Mouse (Mus musculus) MEL (cell line): ENCODE data around the gene Ncln. TPM values are rescaled to one million over a fixed set of nuclear protein-coding genes. Genes with fewer than 3 reads are reported as not detected.
A peak's percentile ranks its signal among the peaks of the same experiment; 100 is the strongest.

ENCODE experiments used
- DNase-seq: peaks from one replicate; pipeline ENCODE4 v3.0.0; 2011; ENCODE audit warnings: low read depth, low spot score
- H3K27ac ChIP-seq: 2 replicates; pipeline ENCODE4 v1.5.1; 2012; ENCODE audit warnings: low read depth, mild to moderate bottlenecking, control low read depth, low read length, moderate library complexity; ENCODE audit not compliant: control insufficient read depth
- H3K27me3 ChIP-seq, 2 experiments: fragments of 150-350 bp in 1 of 2; sonication (generic) in 1 of 2; 2 replicates each; pipeline ENCODE4 v1.6.1; 2012; ENCODE audit warnings: low read length in 2 of 2, mild to moderate bottlenecking in 2 of 2, improper control_type of control experiment in 1 of 2, moderate library complexity in 1 of 2; ENCODE audit not compliant: insufficient read depth in 2 of 2, control insufficient read depth in 1 of 2
- H3K36me3 ChIP-seq, 2 experiments: 2 replicates each; pipeline ENCODE4 v1.6.1; 2012 to 2014; ENCODE audit warnings: low read length in 2 of 2, improper control_type of control experiment in 1 of 2, inconsistent platforms in 1 of 2, mild to moderate bottlenecking in 1 of 2; ENCODE audit not compliant: insufficient read depth in 2 of 2, control insufficient read depth in 1 of 2
- H3K4me1 ChIP-seq, 2 experiments: fragments of 150-350 bp in 1 of 2; sonication (generic) in 1 of 2; 2 replicates each; pipeline ENCODE4 v1.6.1; 2012; ENCODE audit warnings: low read length in 2 of 2, improper control_type of control experiment in 1 of 2, mild to moderate bottlenecking in 1 of 2; ENCODE audit not compliant: insufficient read depth in 2 of 2, control insufficient read depth in 1 of 2
- H3K4me3 ChIP-seq, 2 experiments: fragments of 150-350 bp in 1 of 2; sonication (generic) in 1 of 2; 2 replicates each; pipeline ENCODE4 v1.5.1; 2012; ENCODE audit warnings: low read depth in 2 of 2, low read length in 2 of 2, mild to moderate bottlenecking in 2 of 2, moderate library complexity in 2 of 2, control low read depth in 1 of 2, improper control_type of control experiment in 1 of 2; ENCODE audit not compliant: control insufficient read depth in 1 of 2, insufficient read depth in 1 of 2
- H3K79me2 ChIP-seq: 2 replicates; pipeline ENCODE4 v1.6.1; 2012; ENCODE audit warnings: mild to moderate bottlenecking, low read length, moderate library complexity; ENCODE audit not compliant: control insufficient read depth, poor library complexity, insufficient read depth
- H3K9ac ChIP-seq: 2 replicates; pipeline ENCODE4 v1.6.1; 2012; ENCODE audit warnings: low read depth, mild to moderate bottlenecking, control low read depth, low read length, moderate library complexity; ENCODE audit not compliant: control insufficient read depth, poor library complexity, severe bottlenecking
- H3K9me3 ChIP-seq: fragments of 150-350 bp; sonication (generic); replicated peaks from 2 replicates; pipeline ENCODE4 v1.6.1; 2012; ENCODE audit warnings: mild to moderate bottlenecking, low read length, improper control_type of control experiment, moderate library complexity; ENCODE audit not compliant: insufficient read depth
- CHD1 ChIP-seq: IDR thresholded peaks from 2 replicates; pipeline ENCODE4 v1.6.1; 2012; ENCODE audit warnings: low read depth, mild to moderate bottlenecking, inconsistent platforms, low read length, improper control_type of control experiment
- CTCF ChIP-seq, 3 experiments: IDR thresholded peaks in 2 of 3; conservative IDR thresholded peaks in 1 of 3; 2 replicates each; pipeline ENCODE4 v1.5.1; 2011 to 2012; ENCODE audit warnings: low read length in 3 of 3, low read depth in 2 of 3, mild to moderate bottlenecking in 2 of 3, improper control_type of control experiment in 1 of 3, inconsistent platforms in 1 of 3, mixed read lengths in 1 of 3, moderate library complexity in 1 of 3; ENCODE audit not compliant: control insufficient read depth in 1 of 3, insufficient read depth in 1 of 3, poor library complexity in 1 of 3, severe bottlenecking in 1 of 3
- JUND ChIP-seq: IDR thresholded peaks from 2 replicates; pipeline ENCODE4 v1.6.1; 2011; ENCODE audit warnings: low read depth, mild to moderate bottlenecking, improper control_type of control experiment, low read length
- KAT2A ChIP-seq: conservative IDR thresholded peaks from 2 replicates; pipeline ENCODE4 v1.6.1; 2012; ENCODE audit warnings: low read depth, low read length, improper control_type of control experiment, inconsistent platforms
- MAFK ChIP-seq: IDR thresholded peaks from 2 replicates; pipeline ENCODE4 v1.6.1; 2011; ENCODE audit warnings: low read depth, mild to moderate bottlenecking, low read length, improper control_type of control experiment, borderline replicate concordance
- MAX ChIP-seq: IDR thresholded peaks from 2 replicates; pipeline ENCODE4 v1.6.1; 2011; ENCODE audit warnings: low read length, improper control_type of control experiment
- MAZ ChIP-seq: IDR thresholded peaks from 2 replicates; pipeline ENCODE4 v1.6.1; 2012; ENCODE audit warnings: low read depth, mild to moderate bottlenecking, inconsistent platforms, low read length, improper control_type of control experiment
- MYC ChIP-seq: IDR thresholded peaks from 2 replicates; pipeline ENCODE4 v1.6.1; 2011; ENCODE audit warnings: low read depth, mild to moderate bottlenecking, low read length, improper control_type of control experiment, moderate library complexity
- NELFE ChIP-seq: IDR thresholded peaks from 2 replicates; pipeline ENCODE4 v1.6.1; 2011; ENCODE audit warnings: low read depth, low read length, improper control_type of control experiment
- POLR2AphosphoS2 ChIP-seq: IDR thresholded peaks from 2 replicates; pipeline ENCODE4 v1.6.1; 2011; ENCODE audit warnings: low read length, improper control_type of control experiment
- POLR2AphosphoS5 ChIP-seq: IDR thresholded peaks from 2 replicates; pipeline ENCODE4 v1.6.1; 2012; ENCODE audit warnings: low read depth, borderline replicate concordance, mild to moderate bottlenecking, inconsistent platforms, low read length, moderate library complexity, mixed read lengths
- SIN3A ChIP-seq: IDR thresholded peaks from 2 replicates; pipeline ENCODE4 v1.6.1; 2012; ENCODE audit warnings: low read length, improper control_type of control experiment, inconsistent platforms
- SMC3 ChIP-seq: IDR thresholded peaks from 2 replicates; pipeline ENCODE4 v1.6.1; 2011; ENCODE audit warnings: low read depth, low read length, improper control_type of control experiment
- TAL1 ChIP-seq: IDR thresholded peaks from 2 replicates; pipeline ENCODE4 v1.6.1; 2012; ENCODE audit warnings: mild to moderate bottlenecking, inconsistent platforms, low read length, moderate library complexity, mixed read lengths
- USF1 ChIP-seq: IDR thresholded peaks from 2 replicates; pipeline ENCODE4 v1.6.1; 2014; ENCODE audit warnings: low read depth, mild to moderate bottlenecking, inconsistent platforms, low read length, improper control_type of control experiment, moderate library complexity
- ZC3H11A ChIP-seq: IDR thresholded peaks from 2 replicates; pipeline ENCODE4 v1.6.1; 2012; ENCODE audit warnings: low read depth, mild to moderate bottlenecking, inconsistent platforms, low read length, improper control_type of control experiment
- ZMIZ1 ChIP-seq: IDR thresholded peaks from 2 replicates; pipeline ENCODE4 v1.6.1; 2012; ENCODE audit warnings: low read depth, mild to moderate bottlenecking, inconsistent platforms, low read length, improper control_type of control experiment, moderate library complexity
- polyA plus RNA-seq, 2 experiments: library from polyadenylated mRNA; stranded (reverse) in 1 of 2; unstranded in 1 of 2; fragments of >175 nt in 1 of 2; fragments of >200 nt in 1 of 2; gene quantifications; 2 replicates each; pipeline versions ENCODE4 v1.2.1 to v1.2.4; 2012; ENCODE audit warnings: low replicate concordance in 2 of 2, low read depth in 1 of 2; ENCODE audit not compliant: insufficient read length in 2 of 2, insufficient read depth in 1 of 2, missing spikeins in 1 of 2
- total RNA-seq: library from RNA; depleted of rRNA; stranded (reverse); fragments of 300-350 nt; gene quantifications from 2 replicates; pipeline ENCODE4 v1.2.3, GENCODE M21; 2012

The Ncln gene
- total and polyA plus RNA-seq, 3 experiments, result 136 to 276 (median 215) TPM

- no peak for TF ChIP-seq ZC3H11A
- no peak for TF ChIP-seq POLR2AphosphoS2
- peak; percentile 90 for TF ChIP-seq TAL1
- TF ChIP-seq USF1, result peak; percentile 61
- TF ChIP-seq CTCF (IDR thresholded peaks at IDR 0.05 in 2 of 3, conservative IDR thresholded peaks at IDR 0.05 in 1 of 3; ENCODE audit: control insufficient read depth in 1 of 3, insufficient read depth in 1 of 3, low read depth in 2 of 3, low read length in 3 of 3, poor library complexity in 1 of 3, severe bottlenecking in 1 of 3), result no peak
- no peak for TF ChIP-seq KAT2A
- no peak for TF ChIP-seq ZMIZ1
- peak; percentile 63 for TF ChIP-seq SIN3A
- no peak for TF ChIP-seq MAZ
- TF ChIP-seq POLR2AphosphoS5, result no peak
- no peak for TF ChIP-seq SMC3
- peak; percentile 82 for TF ChIP-seq MYC
- no peak for TF ChIP-seq CHD1
- peak; percentile 18; the same call in 1 of the 2 replicates for TF ChIP-seq NELFE
- no peak; the same call in 1 of the 2 replicates for TF ChIP-seq MAFK
These were observed 1.4 kb upstream of the Ncln start (continued) for GRCm38 (mm10) chr10:81497401-81498270.

- H3K36me3 ChIP-seq, result peaks cover 0 to 14% of the 10 kb centered on the region in 2 experiments; a peak in 2 of 4 replicates
- peaks cover 0 to 28% of the 10 kb centered on the region in 2 experiments; a peak in 3 of 4 replicates for H3K4me1 ChIP-seq
- peak overlapping the region; percentile 89 for H3K27ac ChIP-seq
- H3K4me3 ChIP-seq, result peak overlapping the region; percentile 58 to 97
- no peaks in the 10 kb centered on the region for H3K9me3 ChIP-seq
- TF ChIP-seq CHD1 (0 out of 2 replicates have a peak, but pooled peaks have one; percentile 21), JUND (no peak), MAX (peak; percentile 35; the same call in 1 of the 2 replicates)
- TF ChIP-seq, all 39 proteins: peak for 2
- no peaks in the 10 kb centered on the region for H3K27me3 ChIP-seq
- peaks cover 29% of the 10 kb centered on the region for H3K79me2 ChIP-seq
- peak; percentile 60 for DNase-seq
- peak overlapping the region; percentile 96 for H3K9ac ChIP-seq
These were observed 777 bp upstream of the Ncln start for GRCm38 (mm10) chr10:81496969-81497368.
